Mouse (Mus musculus) limb, embryonic 14.5 days (tissue): Measurements from ENCODE around the gene AU040320. TPM values are rescaled to one million over a fixed set of nuclear protein-coding genes. Genes with fewer than 3 reads are reported as not detected.

Source experiments
- ATAC-seq: fragments of 200-750 bp; cut with Nextera tagmentation; 2 replicates; pipeline ENCODE4 v1.8.0; 2017; ENCODE audit warnings: low read depth, moderate number of reproducible peaks, moderate TSS enrichment; ENCODE audit not compliant: low FRiP score
- DNase-seq: peaks from one replicate; pipeline ENCODE4 v3.0.0-alpha.2; 2015; ENCODE audit warnings: low spot score
- H3K27ac ChIP-seq: fragments of 300-500 bp; sonication (generic); replicated peaks from 2 replicates; pipeline ENCODE4 v1.5.1; 2014; ENCODE audit warnings: low read depth, mild to moderate bottlenecking, low read length, moderate library complexity, mixed read lengths
- H3K27me3 ChIP-seq: fragments of 300-500 bp; sonication (generic); 2 replicates; pipeline ENCODE4 v1.6.1; 2014; ENCODE audit warnings: low read length, mixed read lengths; ENCODE audit not compliant: control insufficient read depth, insufficient read depth
- H3K36me3 ChIP-seq: fragments of 300-500 bp; sonication (generic); 2 replicates; pipeline ENCODE4 v1.6.1; 2014; ENCODE audit warnings: mild to moderate bottlenecking, low read length, moderate library complexity, mixed read lengths; ENCODE audit not compliant: control insufficient read depth, insufficient read depth
- H3K4me1 ChIP-seq: fragments of 300-500 bp; sonication (generic); 2 replicates; pipeline ENCODE4 v1.6.1; 2014; ENCODE audit warnings: antibody characterized with exemption, low read length, mixed read lengths; ENCODE audit not compliant: control insufficient read depth, insufficient read depth
- H3K4me2 ChIP-seq: fragments of 300-500 bp; sonication (generic); replicated peaks from 2 replicates; pipeline ENCODE4 v1.6.1; 2014; ENCODE audit warnings: low read depth, mild to moderate bottlenecking, low read length, moderate library complexity; ENCODE audit not compliant: severe bottlenecking
- H3K4me3 ChIP-seq: fragments of 300-500 bp; sonication (generic); replicated peaks from 2 replicates; pipeline ENCODE4 v1.5.1; 2014; ENCODE audit warnings: low read length
- H3K9ac ChIP-seq: fragments of 300-500 bp; sonication (generic); 2 replicates; pipeline ENCODE4 v1.6.1; 2014; ENCODE audit warnings: mild to moderate bottlenecking, low read depth, low read length, moderate library complexity; ENCODE audit not compliant: severe bottlenecking
- H3K9me3 ChIP-seq: fragments of 300-500 bp; sonication (generic); 2 replicates; pipeline ENCODE4 v1.6.1; 2016; ENCODE audit warnings: low read length; ENCODE audit not compliant: control insufficient read depth
- POLR2A ChIP-seq: fragments of 200-500 bp; IDR thresholded peaks from 2 replicates; pipeline ENCODE4 v1.8.0; 2012; ENCODE audit warnings: inconsistent platforms, mild to moderate bottlenecking, moderate library complexity, borderline replicate concordance; ENCODE audit not compliant: insufficient read depth, insufficient read length; ENCODE audit errors: extremely low read depth
- WGBS: fragments of 180-500 bp; shearing (Covaris S2); extraction: QIAGEN DNeasy Blood & Tissue Kit; methylation state at CpG from one replicate; pipeline ENCODE4 v1.1.7; 2014; 5-methylcytosine and 5-hydroxymethylcytosine counted together
- polyA plus RNA-seq, 2 experiments: library from polyadenylated mRNA; depleted of rRNA in 1 of 2; stranded (reverse) in 1 of 2; unstranded in 1 of 2; fragments of >200 nt; fragmentation: Nextera tagmentation in 1 of 2; extraction: Ambion mirVana in 1 of 2; gene quantifications; 2 replicates each; pipeline versions ENCODE4 v1.2.1 to v1.2.3; 2012 to 2014

AU040320 gene
- polyA plus RNA-seq, 2 experiments = 21.1 to 27.7 TPM

GRCm38 (mm10) chr4:126762586-126763359, 9.4 kb downstream of the AU040320 start:
- H3K4me1 ChIP-seq = no peaks in the 10 kb centered on the region
- 55% methylated on average over 11 of the region's 11 CpGs for WGBS
- TF ChIP-seq POLR2A = no peak
- ATAC-seq (no peak), DNase-seq (no peak)
- no peak overlapping the region for H3K9ac ChIP-seq
- H3K9me3 ChIP-seq = no peaks in the 10 kb centered on the region
- H3K27me3 ChIP-seq = no peaks in the 10 kb centered on the region
- no peak overlapping the region for H3K4me3 ChIP-seq
- peaks cover 38% of the 10 kb centered on the region for H3K36me3 ChIP-seq
- no peak overlapping the region for H3K4me2 ChIP-seq
- H3K27ac ChIP-seq = no peak overlapping the region

DNA sequence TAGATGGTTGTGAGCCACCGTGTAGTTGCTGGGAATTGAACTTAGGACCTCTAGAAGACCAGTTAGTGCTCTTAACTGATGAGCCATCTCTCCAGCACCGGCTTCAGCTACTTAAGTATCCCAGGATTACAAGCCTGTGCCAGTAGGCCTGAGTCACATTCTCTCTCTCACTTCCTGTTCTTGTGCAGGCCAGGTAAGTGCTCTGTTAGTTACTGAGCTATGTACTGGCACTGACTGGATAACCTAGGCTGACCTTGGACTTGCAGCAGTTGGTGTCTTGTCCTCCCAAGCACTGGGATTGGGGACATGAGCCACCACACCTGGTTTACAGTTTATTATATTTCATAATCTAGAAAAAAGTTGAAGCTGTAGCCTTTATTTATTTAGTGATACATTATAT, 10.1 kb downstream of the AU040320 start:
- 94% methylated on average over 2 of the region's 2 CpGs for WGBS
- H3K4me1 ChIP-seq = no peaks in the 10 kb centered on the region
- no peak for DNase-seq
- no peak overlapping the region for H3K27ac ChIP-seq
- no peaks in the 10 kb centered on the region for H3K27me3 ChIP-seq
- H3K9ac ChIP-seq = no peak overlapping the region
- no peak overlapping the region for H3K4me2 ChIP-seq
- TF ChIP-seq POLR2A = no peak
- no peak for ATAC-seq
- H3K36me3 ChIP-seq = peaks cover 32% of the 10 kb centered on the region
- H3K9me3 ChIP-seq = no peaks in the 10 kb centered on the region
- H3K4me3 ChIP-seq = no peak overlapping the region

- H3K9me3 ChIP-seq = no peaks in the 10 kb centered on the region
- DNase-seq (no peak), ATAC-seq (no peak)
- H3K36me3 ChIP-seq = no peaks in the 10 kb centered on the region; the same call in 1 of the 2 replicates
- no peak overlapping the region for H3K4me2 ChIP-seq
- H3K4me3 ChIP-seq = no peak overlapping the region
- no peak overlapping the region for H3K9ac ChIP-seq
- H3K27me3 ChIP-seq = no peaks in the 10 kb centered on the region
- H3K27ac ChIP-seq = no peak overlapping the region
- H3K4me1 ChIP-seq = no peaks in the 10 kb centered on the region
- WGBS = 87% methylated on average over 9 of the region's 9 CpGs
- no peak for TF ChIP-seq POLR2A
Measured at GRCm38 (mm10) chr4:126769800-126770563, 16.6 kb downstream of the AU040320 start.

- H3K9me3 ChIP-seq = no peaks in the 10 kb centered on the region
- H3K4me2 ChIP-seq = no peak overlapping the region
- H3K9ac ChIP-seq = no peak overlapping the region
- no peaks in the 10 kb centered on the region for H3K27me3 ChIP-seq
- WGBS = 57% methylated on average over 4 of the region's 4 CpGs
- no peaks in the 10 kb centered on the region; the same call in 1 of the 2 replicates for H3K36me3 ChIP-seq
- TF ChIP-seq POLR2A = no peak
- no peak for ATAC-seq
- no peak for DNase-seq
- H3K4me3 ChIP-seq = no peak overlapping the region
- H3K27ac ChIP-seq = no peak overlapping the region
- no peaks in the 10 kb centered on the region for H3K4me1 ChIP-seq
Measured at GRCm38 (mm10) chr4:126770831-126771230, 17.5 kb downstream of the AU040320 start.

DNA sequence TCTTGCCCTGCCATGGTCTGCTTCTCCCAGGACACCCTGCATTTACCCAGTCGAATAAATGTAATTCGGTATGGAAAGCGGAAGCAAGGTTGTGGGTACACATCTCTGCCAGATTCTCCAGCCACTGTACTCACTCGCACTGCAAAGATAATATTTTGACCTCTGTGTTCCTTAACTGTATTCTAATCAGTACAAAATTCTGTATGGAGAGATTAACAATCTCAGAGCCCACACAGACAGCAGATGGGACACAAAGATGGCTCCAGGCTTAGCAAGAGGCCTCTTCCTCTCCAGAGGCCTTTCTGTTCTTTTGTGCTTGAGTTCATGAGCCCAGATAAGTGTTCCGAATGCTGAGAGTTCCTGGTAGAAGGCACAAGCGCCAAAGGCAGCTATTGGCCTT, 20.5 kb downstream of the AU040320 start:
- TF ChIP-seq POLR2A = no peak
- Histone ChIP-seq H3K36me3 (no peaks in the 10 kb centered on the region; the same call in 1 of the 2 replicates), H3K4me2 (no peak overlapping the region), H3K9ac (no peak overlapping the region), H3K27me3 (no peaks in the 10 kb centered on the region), H3K9me3 (no peaks in the 10 kb centered on the region), H3K4me3 (no peak overlapping the region), H3K4me1 (0 out of 2 replicates have a peak, but pooled peaks cover 4% of the 10 kb centered on the region), H3K27ac (no peak overlapping the region)
- no peak for DNase-seq
- WGBS = 90% methylated on average over 6 of the region's 6 CpGs
- no peak for ATAC-seq
